Mouse (Mus musculus) heart, adult 2 months (tissue): Measurements from ENCODE around the gene Usp36.

ENCODE experiments used
- CTCF ChIP-seq: fragments of 200-600 bp; IDR thresholded peaks from 2 replicates; pipeline ENCODE4 v1.8.1; 2022; ENCODE audit warnings: antibody characterized with exemption, mild to moderate bottlenecking, moderate library complexity
- POLR2A ChIP-seq: fragments of 200-500 bp; IDR thresholded peaks from 2 replicates; pipeline ENCODE4 v1.6.1; 2011; ENCODE audit warnings: mild to moderate bottlenecking, low read depth, low read length, control low read depth; ENCODE audit not compliant: insufficient read depth

DNA sequence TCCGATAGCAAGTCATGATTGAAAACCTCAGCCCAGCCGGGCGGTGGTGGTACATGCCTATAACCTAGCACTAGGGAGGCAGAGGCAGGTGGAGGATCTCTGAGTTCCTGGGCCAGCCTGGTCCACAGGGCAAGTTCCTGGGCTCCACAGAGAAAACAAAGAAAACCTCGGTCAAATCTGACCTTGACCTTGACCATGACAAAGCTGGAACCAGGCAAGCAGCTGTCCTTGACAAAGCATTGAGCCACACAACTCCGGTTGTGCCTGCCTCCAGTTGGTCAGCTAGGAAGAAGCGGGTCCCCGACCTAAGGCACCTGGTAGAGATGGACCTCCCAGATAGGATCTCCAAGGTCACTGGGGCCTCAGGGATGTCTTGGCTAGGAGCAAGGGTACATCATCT, 33.7 kb downstream of the Usp36 start:
- TF ChIP-seq POLR2A = no peak
- TF ChIP-seq CTCF = no peak
